Mouse (Mus musculus): Measurements from ENCODE around the gene Slc4a5.

The Slc4a5 gene

GRCm38 (mm10) chr6:83352666-83353410 is 133.2 kb downstream of the Slc4a5 start:
- DNase-seq = peak; percentile 97
